Mouse (Mus musculus) C2C12 (cell line): ENCODE results near the gene Catsperd.

Experiments
- CEBPB ChIP-seq: IDR thresholded peaks from one replicate; pipeline ENCODE4 v1.6.1; 2011; ENCODE audit warnings: low read depth, mild to moderate bottlenecking, control low read depth, moderate library complexity
- CTCF ChIP-seq: IDR thresholded peaks from one replicate; pipeline ENCODE4 v1.5.1; 2011; ENCODE audit not compliant: control insufficient read depth, insufficient read depth, insufficient read length
- USF1 ChIP-seq: IDR thresholded peaks from one replicate; pipeline ENCODE4 v1.6.1; 2011; ENCODE audit warnings: low read depth, mild to moderate bottlenecking, control low read depth, moderate library complexity

GRCm38 (mm10) chr17:56681791-56682190 lies 53.8 kb downstream of the Catsperd start:
- TF ChIP-seq CTCF (no peak), USF1 (no peak), CEBPB (no peak)
